ENCODE assay signal across 19 mouse cellular contexts in genomic region chr17:47740186-47740585, GRCm38 (mm10). TPM values are rescaled to one million over a fixed set of nuclear protein-coding genes. Genes with fewer than 3 reads are reported as not detected.
DNase-seq lines count a peak whose midpoint lies in the region; ATAC-seq and TF ChIP-seq lines count a peak whose summit lies in the region.
"Had no signal": no experiment of that assay in that cellular context is flagged by ENCODE, and none has a peak within 500 bp of the region (broad histone marks: within the 10 kb centered on the region; RNA-seq: fewer than 3 reads in every experiment).

No protein-coding gene starts in this region.

- no peaks in the 10 kb centered on the region for H3K9me3 ChIP-seq in kidney, postnatal 0 days (replicated peaks; ENCODE audit: low read length)
- H3K9me3 ChIP-seq in intestine, postnatal 0 days (ENCODE audit: control insufficient read depth): no peaks in the 10 kb centered on the region
- H3K9me3 ChIP-seq: embryonic facial prominence, embryonic 13.5 days; hindbrain, embryonic 12.5 days; limb, embryonic 15.5 days had no signal

- no peak for DNase-seq in kidney, postnatal 0 days (ENCODE audit: low spot score)
- no peak for DNase-seq in kidney, adult 11 months
- no peak for DNase-seq in spleen, adult 2 months (ENCODE audit: low read depth in 1 of 2, low spot score in 2 of 2)
- no peak for DNase-seq in spleen, postnatal 10 days (ENCODE audit: low spot score in 2 of 2)
- DNase-seq in ES-CJ7 (ENCODE audit: low read depth, low spot score): peak; percentile 88
- no peak for DNase-seq in cerebellum, adult 11 months
- no peak for DNase-seq in layer of hippocampus, postnatal 14 days (ENCODE audit: low spot score in 2 of 2)
- DNase-seq: cerebellum, postnatal 14 days; right cerebral cortex, postnatal 14 days had no signal

- no peaks in the 10 kb centered on the region for H3K27me3 ChIP-seq in kidney, postnatal 0 days (ENCODE audit: insufficient read depth, low read length)
- no peaks in the 10 kb centered on the region for H3K27me3 ChIP-seq in spleen, adult 2 months (ENCODE audit: control insufficient read depth, insufficient read depth, low read length)
- H3K27me3 ChIP-seq in intestine, postnatal 0 days (replicated peaks; ENCODE audit: control insufficient read depth, insufficient read depth, low read length): no peaks in the 10 kb centered on the region
- H3K27me3 ChIP-seq: heart, embryonic 12.5 days; limb, embryonic 15.5 days had no signal

- no peak overlapping the region for H3K4me3 ChIP-seq in kidney, postnatal 0 days (replicated peaks; ENCODE audit: low read depth, low read length)
- no peak overlapping the region for H3K4me3 ChIP-seq in spleen, adult 2 months (ENCODE audit: extremely low read depth, insufficient read depth, insufficient read length)
- no peak overlapping the region for H3K4me3 ChIP-seq in intestine, postnatal 0 days (ENCODE audit: low read depth, low read length)
- H3K4me3 ChIP-seq: embryonic facial prominence, embryonic 13.5 days; forebrain, embryonic 13.5 days; heart, embryonic 12.5 days; hindbrain, embryonic 12.5 days; limb, embryonic 15.5 days had no signal

- WGBS in kidney, postnatal 0 days: 70% methylated on average over 2 of the region's 2 CpGs
- 92% methylated on average over 2 of the region's 2 CpGs for WGBS in spleen, adult 2 months
- 68% methylated on average over 2 of the region's 2 CpGs for WGBS in intestine, postnatal 0 days

- no peak overlapping the region for H3K4me2 ChIP-seq in kidney, postnatal 0 days (ENCODE audit: low read length)
- H3K4me2 ChIP-seq in intestine, postnatal 0 days (replicated peaks; ENCODE audit: low read depth): peak overlapping the region; percentile 92; the same call in 1 of the 2 replicates
- H3K4me2 ChIP-seq: forebrain, embryonic 13.5 days had no signal

- no peaks in the 10 kb centered on the region for H3K36me3 ChIP-seq in kidney, postnatal 0 days (ENCODE audit: insufficient read depth, low read length)
- H3K36me3 ChIP-seq in spleen, adult 2 months (ENCODE audit: control insufficient read depth, insufficient read depth, low read length): peaks cover 3% of the 10 kb centered on the region; the same call in 1 of the 2 replicates
- H3K36me3 ChIP-seq in intestine, postnatal 0 days (ENCODE audit: control insufficient read depth, insufficient read depth): no peaks in the 10 kb centered on the region; the same call in 1 of the 2 replicates
- H3K36me3 ChIP-seq: embryonic facial prominence, embryonic 13.5 days; hindbrain, embryonic 12.5 days; limb, embryonic 15.5 days had no signal

- TF ChIP-seq POLR2A in spleen, adult 2 months (IDR thresholded peaks at IDR 0.05; ENCODE audit: low read depth, low read length): no peak

- ATAC-seq in kidney, postnatal 0 days (replicated peaks; ENCODE audit: low FRiP score, low read depth): no peak
- no peak for ATAC-seq in intestine, postnatal 0 days
- ATAC-seq: forebrain, embryonic 13.5 days had no signal

- H3K27ac ChIP-seq in kidney, postnatal 0 days: no peak overlapping the region; the same call in 1 of the 2 replicates
- H3K27ac ChIP-seq in spleen, adult 2 months (ENCODE audit: insufficient read depth, low read length): peak overlapping the region; percentile 98; the same call in 1 of the 2 replicates
- H3K27ac ChIP-seq in intestine, postnatal 0 days (ENCODE audit: low read depth, low read length): peak overlapping the region; percentile 91; the same call in 1 of the 2 replicates
- H3K27ac ChIP-seq: embryonic facial prominence, embryonic 13.5 days; forebrain, embryonic 13.5 days; hindbrain, embryonic 12.5 days had no signal

- H3K4me1 ChIP-seq in kidney, postnatal 0 days (replicated peaks; ENCODE audit: insufficient read depth, low read length): peaks cover 13% of the 10 kb centered on the region
- H3K4me1 ChIP-seq in spleen, adult 2 months (ENCODE audit: control insufficient read depth, insufficient read depth, insufficient read length): peaks cover 31% of the 10 kb centered on the region; the same call in 1 of the 2 replicates
- no peaks in the 10 kb centered on the region for H3K4me1 ChIP-seq in intestine, postnatal 0 days (replicated peaks; ENCODE audit: control insufficient read depth, insufficient read depth, low read length)

- H3K9ac ChIP-seq in kidney, postnatal 0 days (ENCODE audit: low read depth, low read length): no peak overlapping the region
- H3K9ac ChIP-seq in intestine, postnatal 0 days (ENCODE audit: low read depth, low read length): no peak overlapping the region
- H3K9ac ChIP-seq: embryonic facial prominence, embryonic 13.5 days; forebrain, embryonic 13.5 days; hindbrain, embryonic 12.5 days; limb, embryonic 15.5 days had no signal

- peak; percentile 38 for TF ChIP-seq CTCF in kidney, postnatal 0 days (IDR thresholded peaks at IDR 0.05; ENCODE audit: low read depth)
- no peak for TF ChIP-seq CTCF in spleen, adult 2 months (IDR thresholded peaks at IDR 0.05; ENCODE audit: extremely low read depth, insufficient read depth, insufficient read length, insufficient replicate concordance)
- TF ChIP-seq CTCF in intestine, postnatal 0 days (IDR thresholded peaks at IDR 0.05; ENCODE audit: low read depth): peak; percentile 57

RNA-seq across cellular contexts. Expression of gene Tfeb, which starts 3.4 kb away (rescaled TPM):
- polyA plus RNA-seq in kidney, postnatal 0 days (2015; fragmentation: Nextera tagmentation; extraction: Ambion mirVana): 23.0 and 23.1 TPM in 2 replicates
- 110 and 131 TPM in 2 replicates for polyA plus RNA-seq in spleen, adult 2 months (2012; rRNA removed)
- polyA plus RNA-seq in intestine, postnatal 0 days (2015; fragmentation: Nextera tagmentation; extraction: Ambion mirVana): 30.0 and 34.5 TPM in 2 replicates
- 10 to 100 TPM; 12.6 to 14.8 TPM for total RNA-seq in layer of hippocampus, postnatal 14 days (2021)

RNA-seq across cellular contexts. Expression of gene Pgc, which starts 13.5 kb away (rescaled TPM):
- 0.08 and 0.09 TPM in 2 replicates for polyA plus RNA-seq in kidney, postnatal 0 days (2015; fragmentation: Nextera tagmentation; extraction: Ambion mirVana)
- 0.18 TPM in 1 of 2 replicates, not detected in the other for polyA plus RNA-seq in spleen, adult 2 months (2012; rRNA removed)
- polyA plus RNA-seq in intestine, postnatal 0 days (2015; fragmentation: Nextera tagmentation; extraction: Ambion mirVana): 7.4 and 24.6 TPM in 2 replicates
- total RNA-seq in layer of hippocampus, postnatal 14 days (2021): not detected
- total RNA-seq: adrenal gland, adult 18-20 months; gastrocnemius, adult 18-20 months; layer of hippocampus, postnatal 25 days; neutrophil, adult 5-6 weeks had no signal
- polyA plus RNA-seq: embryonic facial prominence, embryonic 13.5 days; forebrain, embryonic 13.5 days; heart, embryonic 12.5 days; hindbrain, embryonic 12.5 days had no signal

RNA-seq across cellular contexts. Expression of gene Prickle4, which starts 45.6 kb away (rescaled TPM):
- polyA plus RNA-seq in kidney, postnatal 0 days (2015; fragmentation: Nextera tagmentation; extraction: Ambion mirVana): 1.1 and 1.2 TPM in 2 replicates
- 0.83 and 1.7 TPM in 2 replicates for polyA plus RNA-seq in spleen, adult 2 months (2012; rRNA removed)
- 0.33 and 0.64 TPM in 2 replicates for polyA plus RNA-seq in intestine, postnatal 0 days (2015; fragmentation: Nextera tagmentation; extraction: Ambion mirVana)
- 1 to 10 TPM; 7.3 to 7.5 TPM for total RNA-seq in layer of hippocampus, postnatal 14 days (2021)
- total RNA-seq: neutrophil, adult 5-6 weeks had no signal
- polyA plus RNA-seq: forebrain, embryonic 13.5 days had no signal

RNA-seq across cellular contexts. Expression of gene Gm21981, which starts 45.9 kb away (rescaled TPM):
- polyA plus RNA-seq in kidney, postnatal 0 days (2015; fragmentation: Nextera tagmentation; extraction: Ambion mirVana): 0.25 and 0.36 TPM in 2 replicates
- polyA plus RNA-seq in spleen, adult 2 months (2012; rRNA removed): 0.26 and 0.50 TPM in 2 replicates
- polyA plus RNA-seq in intestine, postnatal 0 days (2015; fragmentation: Nextera tagmentation; extraction: Ambion mirVana): 0.12 TPM in 1 of 2 replicates, not detected in the other
- 1 to 10 TPM; 2.4 to 2.7 TPM for total RNA-seq in layer of hippocampus, postnatal 14 days (2021)
- total RNA-seq: neutrophil, adult 5-6 weeks had no signal

RNA-seq across cellular contexts. Expression of gene Frs3, which starts 51.4 kb away (rescaled TPM):
- 6.8 and 8.3 TPM in 2 replicates for polyA plus RNA-seq in kidney, postnatal 0 days (2015; fragmentation: Nextera tagmentation; extraction: Ambion mirVana)
- polyA plus RNA-seq in spleen, adult 2 months (2012; rRNA removed): 4.7 and 5.9 TPM in 2 replicates
- 2.9 TPM in 2 replicates for polyA plus RNA-seq in intestine, postnatal 0 days (2015; fragmentation: Nextera tagmentation; extraction: Ambion mirVana)
- total RNA-seq in layer of hippocampus, postnatal 14 days (2021): 10 to 100 TPM; 22.2 to 27.6 TPM
